Mouse (Mus musculus) midbrain, embryonic 13.5 days (tissue): ENCODE results near the gene Fam189b. TPM values are rescaled to one million over a fixed set of nuclear protein-coding genes. Genes with fewer than 3 reads are reported as not detected.

Experiments
- ATAC-seq: fragments of 200-750 bp; cut with Nextera tagmentation; 2 replicates; pipeline ENCODE4 v1.8.0; 2017; ENCODE audit warnings: mild to moderate bottlenecking, moderate TSS enrichment, moderate library complexity
- H3K27ac ChIP-seq: fragments of 300-500 bp; sonication (generic); 2 replicates; pipeline ENCODE4 v1.5.1; 2015; ENCODE audit warnings: inconsistent platforms, mild to moderate bottlenecking, moderate library complexity
- H3K27me3 ChIP-seq: fragments of 300-500 bp; sonication (generic); 2 replicates; pipeline ENCODE4 v1.6.1; 2015; ENCODE audit warnings: mild to moderate bottlenecking, inconsistent platforms
- H3K36me3 ChIP-seq: fragments of 300-500 bp; sonication (generic); 2 replicates; pipeline ENCODE4 v1.6.1; 2015; ENCODE audit warnings: mild to moderate bottlenecking, inconsistent platforms
- H3K4me1 ChIP-seq: fragments of 300-500 bp; sonication (generic); replicated peaks from 2 replicates; pipeline ENCODE4 v1.6.1; 2015; ENCODE audit warnings: inconsistent platforms
- H3K4me2 ChIP-seq: fragments of 300-500 bp; sonication (generic); replicated peaks from 2 replicates; pipeline ENCODE4 v1.6.1; 2015; ENCODE audit warnings: moderate library complexity, mild to moderate bottlenecking, inconsistent platforms
- H3K4me3 ChIP-seq: fragments of 300-500 bp; sonication (generic); replicated peaks from 2 replicates; pipeline ENCODE4 v1.5.1; 2015; ENCODE audit warnings: mild to moderate bottlenecking, inconsistent platforms
- H3K9ac ChIP-seq: fragments of 300-500 bp; sonication (generic); replicated peaks from 2 replicates; pipeline ENCODE4 v1.6.1; 2015; ENCODE audit warnings: mild to moderate bottlenecking, inconsistent platforms
- H3K9me3 ChIP-seq: fragments of 300-500 bp; sonication (generic); 2 replicates; pipeline ENCODE4 v1.6.1; 2016; ENCODE audit warnings: mild to moderate bottlenecking, inconsistent platforms
- WGBS: fragments of 180-500 bp; shearing (Covaris S2); methylation state at CpG from one replicate; pipeline ENCODE4 v1.1.7; 2015; 5-methylcytosine and 5-hydroxymethylcytosine counted together
- polyA plus RNA-seq: library from polyadenylated mRNA; unstranded; fragments of >200 nt; fragmentation: Nextera tagmentation; extraction: Ambion mirVana; gene quantifications from 2 replicates; pipeline ENCODE4 v1.2.1, GENCODE M21; 2015

Gene Fam189b
- polyA plus RNA-seq, 1 experiment from 2014 or later = 31.3 TPM

DNA sequence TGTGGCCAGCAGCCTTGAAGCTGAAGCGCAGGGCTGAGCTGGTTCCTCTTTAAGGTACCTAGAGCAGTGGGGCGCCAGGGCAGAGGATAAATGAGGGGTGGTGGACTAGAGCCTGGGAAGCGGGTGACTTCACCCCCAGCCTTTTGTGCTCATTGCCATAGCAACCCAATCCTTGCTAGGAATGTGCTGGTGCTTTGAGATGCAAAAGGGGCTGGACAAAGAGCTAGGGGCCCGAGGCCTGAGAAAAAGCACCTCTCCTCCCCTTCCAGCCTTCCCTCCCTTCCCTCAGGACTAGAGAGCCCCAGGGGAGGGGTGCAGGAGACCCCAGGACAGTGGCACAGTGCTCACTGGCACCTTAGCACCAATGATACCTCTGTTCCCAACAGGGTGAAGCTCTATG is 43.0 kb downstream of the Fam189b start:
- Histone ChIP-seq H3K36me3 (peaks cover 28% of the 10 kb centered on the region), H3K27me3 (no peaks in the 10 kb centered on the region), H3K27ac (peak overlapping the region; percentile 97), H3K4me1 (peaks cover 74% of the 10 kb centered on the region), H3K9ac (peak overlapping the region; percentile 85), H3K4me3 (peak overlapping the region; percentile 68), H3K4me2 (peak overlapping the region; percentile 83), H3K9me3 (no peaks in the 10 kb centered on the region)
- peak; percentile 68 for ATAC-seq
- 4% methylated on average over 4 of the region's 4 CpGs for WGBS

DNA sequence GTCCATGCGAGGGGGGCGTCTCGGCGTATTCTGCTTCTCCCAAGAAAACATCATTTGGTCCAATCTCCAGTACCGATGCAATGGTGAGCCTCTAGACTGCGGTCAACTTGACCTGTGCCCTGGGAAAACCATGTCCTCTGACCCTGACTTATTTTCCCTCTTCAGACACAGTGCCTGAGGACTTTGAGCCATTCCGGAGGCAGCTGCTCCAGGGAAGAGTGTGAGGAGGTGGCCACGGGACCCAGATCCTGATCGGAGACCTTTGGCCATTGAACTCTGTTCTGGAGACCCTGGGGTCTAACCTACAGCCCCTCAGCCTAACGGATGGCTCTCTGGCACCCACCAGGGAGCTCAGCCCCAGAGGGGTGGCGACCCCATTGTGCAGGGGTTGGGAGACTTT is 43.4 kb downstream of the Fam189b start:
- peak overlapping the region; percentile 85 for H3K9ac ChIP-seq
- WGBS = 3% methylated on average over 11 of the region's 11 CpGs
- ATAC-seq = no peak
- peaks cover 70% of the 10 kb centered on the region for H3K4me1 ChIP-seq
- H3K9me3 ChIP-seq = no peaks in the 10 kb centered on the region
- H3K36me3 ChIP-seq = peaks cover 23% of the 10 kb centered on the region
- H3K4me2 ChIP-seq = peak overlapping the region; percentile 83
- H3K27me3 ChIP-seq = no peaks in the 10 kb centered on the region
- peak overlapping the region; percentile 68 for H3K4me3 ChIP-seq
- H3K27ac ChIP-seq = peak overlapping the region; percentile 97

DNA sequence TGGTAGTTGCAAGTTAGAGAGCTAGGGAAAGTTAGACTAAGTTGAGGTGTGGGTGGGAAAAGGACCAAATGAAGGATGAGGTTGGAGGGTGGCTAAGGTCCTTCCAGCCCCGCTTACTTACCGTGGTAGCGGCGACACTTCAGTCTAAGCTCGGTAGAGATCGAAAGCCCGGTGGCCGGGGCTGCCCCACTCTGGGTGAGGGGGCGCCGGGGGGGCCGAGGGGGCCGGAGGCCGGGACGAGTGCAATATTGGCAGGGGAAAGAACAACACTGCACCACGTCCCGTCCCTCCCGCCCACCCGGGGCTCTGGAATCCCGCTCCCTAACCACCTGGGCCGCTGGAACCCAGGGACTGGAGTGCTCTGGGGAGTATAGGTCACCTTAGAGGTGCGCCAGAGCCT is 44.0 kb downstream of the Fam189b start, which contains the start of gene Mtx1:
TSS of gene Mtx1 (minus strand) at position 189 of the 400 bp plus-strand sequence.
- Histone ChIP-seq H3K27ac (peak within 1 kb of the TSS; percentile 97), H3K36me3 (peaks cover 19% of the 10 kb centered on the region), H3K4me3 (peak within 1 kb of the TSS; percentile 68), H3K4me1 (peaks cover 70% of the 10 kb centered on the region), H3K9me3 (no peaks in the 10 kb centered on the region), H3K4me2 (peak within 1 kb of the TSS; percentile 83), H3K27me3 (no peaks in the 10 kb centered on the region), H3K9ac (peak within 1 kb of the TSS; percentile 85)
- no peak for ATAC-seq
- WGBS = 2% methylated on average over 21 of the region's 21 CpGs

DNA sequence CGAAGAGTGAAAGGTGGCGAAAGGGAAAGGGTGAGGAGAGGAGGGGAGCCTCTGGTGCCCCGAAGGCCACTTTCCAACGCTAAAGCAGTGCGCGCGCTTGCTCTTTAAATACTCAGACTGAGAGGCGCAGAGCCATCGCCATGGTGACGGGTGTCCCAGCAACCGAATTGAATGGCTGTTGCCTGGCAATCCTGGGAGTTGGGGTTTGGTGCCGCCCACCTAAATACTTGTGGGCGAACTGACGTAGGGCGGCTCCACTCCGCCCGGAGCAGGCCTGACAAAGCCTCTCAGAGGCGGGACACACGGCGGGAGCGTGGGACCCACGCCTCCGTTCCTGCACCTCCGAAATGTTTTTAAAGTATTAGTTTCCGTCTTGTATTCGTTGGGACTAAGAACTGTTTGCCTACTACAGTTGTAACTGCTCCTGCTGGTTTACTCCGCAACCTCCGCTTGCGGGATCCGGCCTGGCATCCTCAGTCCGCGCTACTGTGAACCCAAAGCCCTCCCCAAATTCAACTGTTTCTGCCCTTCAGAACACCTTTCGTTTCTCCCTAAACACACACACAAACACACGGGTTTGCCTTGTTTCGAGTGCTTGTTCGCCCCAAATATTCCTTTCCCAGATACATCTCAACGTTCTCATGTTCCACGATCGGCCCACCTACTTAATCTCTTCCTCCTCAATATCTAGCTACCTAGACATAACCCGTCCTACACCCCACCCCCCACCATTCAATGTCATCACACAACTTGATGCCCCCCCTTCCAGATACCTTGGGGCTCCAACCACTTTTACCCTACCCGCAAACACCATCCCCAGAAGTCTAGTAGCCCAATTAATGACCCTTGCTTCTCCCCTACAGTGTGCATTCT is 44.6 kb downstream of the Fam189b start:
- peak overlapping the region; percentile 83 for H3K4me2 ChIP-seq
- H3K4me3 ChIP-seq = peak overlapping the region; percentile 68
- peak; percentile 79 for ATAC-seq
- no peaks in the 10 kb centered on the region for H3K27me3 ChIP-seq
- H3K9me3 ChIP-seq = no peaks in the 10 kb centered on the region
- peak overlapping the region; percentile 97 for H3K27ac ChIP-seq
- peaks cover 19% of the 10 kb centered on the region for H3K36me3 ChIP-seq
- peaks cover 69% of the 10 kb centered on the region for H3K4me1 ChIP-seq
- H3K9ac ChIP-seq = peak overlapping the region; percentile 85
- WGBS = 1% methylated on average over 41 of the region's 41 CpGs

DNA sequence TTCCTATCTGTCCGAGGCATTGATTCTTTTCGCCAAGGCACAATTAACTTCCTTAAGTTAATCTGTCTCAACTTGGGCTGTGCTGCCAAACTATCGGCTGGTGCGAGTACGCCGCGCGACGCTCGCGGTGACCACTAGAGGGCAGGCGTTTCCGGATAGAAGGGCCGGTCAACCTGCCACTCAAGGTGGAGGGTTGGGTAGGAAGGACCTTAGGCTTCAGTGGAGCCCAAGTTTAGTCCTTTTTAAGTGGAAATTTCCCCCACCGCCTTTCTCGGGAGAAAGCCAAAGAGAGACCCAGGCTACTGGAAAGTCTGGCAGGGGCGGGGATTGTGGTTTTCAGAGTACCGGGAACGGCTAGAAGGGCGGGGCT is 45.2 kb downstream of the Fam189b start:
- H3K9me3 ChIP-seq = no peaks in the 10 kb centered on the region
- H3K4me2 ChIP-seq = peak overlapping the region; percentile 83
- H3K27ac ChIP-seq = peak overlapping the region; percentile 97
- under 1% methylated on average over 20 of the region's 20 CpGs for WGBS
- H3K27me3 ChIP-seq = no peaks in the 10 kb centered on the region
- ATAC-seq = peak; percentile 9; the same call in 1 of the 2 replicates
- H3K4me1 ChIP-seq = peaks cover 62% of the 10 kb centered on the region
- H3K4me3 ChIP-seq = peak overlapping the region; percentile 68
- H3K36me3 ChIP-seq = peaks cover 19% of the 10 kb centered on the region
- peak overlapping the region; percentile 46 for H3K9ac ChIP-seq

DNA sequence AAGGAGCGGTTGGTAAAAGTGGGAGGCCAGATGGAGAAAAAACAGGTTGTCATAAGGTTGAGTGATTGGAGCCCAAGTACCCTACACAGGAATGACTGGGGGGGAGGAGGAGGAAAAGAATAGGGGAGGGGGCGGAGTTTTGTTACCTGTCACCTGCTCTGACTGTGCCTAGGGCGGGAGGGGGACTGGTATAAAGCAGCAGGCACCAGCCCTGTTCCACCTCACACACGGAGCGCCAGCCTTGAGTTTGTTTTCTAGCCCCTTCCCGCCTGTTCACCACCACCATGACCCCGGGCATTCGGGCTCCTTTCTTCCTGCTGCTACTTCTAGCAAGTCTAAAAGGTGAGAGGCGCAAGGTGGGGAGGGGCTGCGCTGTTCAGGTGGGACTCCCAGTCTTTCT is 45.9 kb downstream of the Fam189b start, which contains the start of gene Muc1:
TSS of gene Muc1 (plus strand) at position 222 of the 400 bp plus-strand sequence.
- Histone ChIP-seq H3K4me3 (peak within 1 kb of the TSS; percentile 68), H3K36me3 (peaks cover 19% of the 10 kb centered on the region), H3K9ac (peak within 1 kb of the TSS; percentile 85), H3K4me2 (peak within 1 kb of the TSS; percentile 83), H3K9me3 (no peaks in the 10 kb centered on the region), H3K4me1 (peaks cover 56% of the 10 kb centered on the region), H3K27ac (peak within 1 kb of the TSS; percentile 97), H3K27me3 (no peaks in the 10 kb centered on the region)
- no peak for ATAC-seq
- WGBS = 40% methylated on average over 10 of the region's 10 CpGs

DNA sequence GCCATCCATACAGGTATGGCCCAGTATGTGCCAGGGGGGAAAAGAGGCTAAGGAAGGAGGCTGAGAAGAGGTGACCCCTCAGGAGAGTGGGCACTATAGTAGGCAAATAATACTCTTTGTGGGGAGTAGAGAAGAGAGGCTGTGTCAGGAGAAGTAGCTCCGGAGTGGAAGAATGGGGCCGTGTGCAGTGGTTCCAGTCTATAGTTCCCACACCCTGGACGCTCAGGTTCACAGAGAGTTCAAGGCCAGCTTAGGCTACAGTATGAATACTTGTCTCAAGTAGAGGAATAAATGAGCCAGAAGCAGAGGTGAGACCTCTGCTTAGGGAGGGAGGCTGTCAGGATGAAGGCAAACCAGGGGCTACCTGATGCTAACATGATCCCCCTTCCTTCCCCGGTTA is 46.3 kb downstream of the Fam189b start:
- H3K27me3 ChIP-seq = no peaks in the 10 kb centered on the region
- H3K9me3 ChIP-seq = no peaks in the 10 kb centered on the region
- ATAC-seq = no peak
- 56% methylated on average over 4 of the region's 4 CpGs for WGBS
- no peak overlapping the region for H3K4me3 ChIP-seq
- H3K4me1 ChIP-seq = peaks cover 51% of the 10 kb centered on the region
- peaks cover 19% of the 10 kb centered on the region for H3K36me3 ChIP-seq
- peak overlapping the region; percentile 83; the same call in 1 of the 2 replicates for H3K4me2 ChIP-seq
- H3K27ac ChIP-seq = no peak overlapping the region
- no peak overlapping the region for H3K9ac ChIP-seq

DNA sequence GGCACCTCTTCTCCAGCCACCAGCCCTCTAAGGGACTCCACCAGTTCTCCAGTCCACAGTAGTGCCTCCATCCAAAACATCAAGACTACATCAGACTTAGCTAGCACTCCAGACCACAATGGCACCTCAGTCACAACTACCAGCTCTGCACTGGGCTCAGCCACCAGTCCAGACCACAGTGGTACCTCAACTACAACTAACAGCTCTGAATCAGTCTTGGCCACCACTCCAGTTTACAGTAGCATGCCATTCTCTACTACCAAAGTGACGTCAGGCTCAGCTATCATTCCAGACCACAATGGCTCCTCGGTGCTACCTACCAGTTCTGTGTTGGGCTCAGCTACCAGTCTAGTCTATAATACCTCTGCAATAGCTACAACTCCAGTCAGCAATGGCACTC is 47.6 kb downstream of the Fam189b start:
- no peak for ATAC-seq
- Histone ChIP-seq H3K36me3 (peaks cover 31% of the 10 kb centered on the region), H3K4me3 (no peak overlapping the region)

DNA sequence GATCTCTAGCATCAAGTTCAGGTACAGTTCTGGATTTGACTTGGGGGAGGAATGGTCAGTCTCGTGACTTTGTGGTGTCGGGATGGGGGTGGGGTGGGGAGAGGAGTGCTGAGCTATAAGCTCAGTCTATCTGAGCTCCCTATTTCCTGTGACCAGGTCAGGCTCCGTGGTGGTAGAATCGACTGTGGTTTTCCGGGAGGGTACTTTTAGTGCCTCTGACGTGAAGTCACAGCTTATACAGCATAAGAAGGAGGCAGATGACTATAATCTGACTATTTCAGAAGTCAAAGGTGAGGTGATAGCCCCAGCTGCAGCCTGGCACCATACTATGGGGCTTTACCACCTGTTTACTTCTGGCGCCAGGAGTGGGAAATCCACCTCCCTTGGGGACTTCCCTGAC is 48.4 kb downstream of the Fam189b start:
- Histone ChIP-seq H3K4me2 (no peak overlapping the region), H3K9ac (no peak overlapping the region), H3K27me3 (no peaks in the 10 kb centered on the region), H3K4me3 (no peak overlapping the region), H3K4me1 (peaks cover 31% of the 10 kb centered on the region), H3K9me3 (no peaks in the 10 kb centered on the region), H3K36me3 (peaks cover 39% of the 10 kb centered on the region), H3K27ac (no peak overlapping the region)
- no peak for ATAC-seq
- 80% methylated on average over 7 of the region's 7 CpGs for whole genome bisulfite sequencing

More for the DNA sequence above, 47.6 kb downstream of the Fam189b start:
- 93% methylated on average over 2 of the region's 2 CpGs for WGBS
- Histone ChIP-seq H3K27me3 (no peaks in the 10 kb centered on the region), H3K9me3 (no peaks in the 10 kb centered on the region), H3K9ac (no peak overlapping the region), H3K4me2 (no peak overlapping the region), H3K27ac (no peak overlapping the region), H3K4me1 (peaks cover 38% of the 10 kb centered on the region)

DNA sequence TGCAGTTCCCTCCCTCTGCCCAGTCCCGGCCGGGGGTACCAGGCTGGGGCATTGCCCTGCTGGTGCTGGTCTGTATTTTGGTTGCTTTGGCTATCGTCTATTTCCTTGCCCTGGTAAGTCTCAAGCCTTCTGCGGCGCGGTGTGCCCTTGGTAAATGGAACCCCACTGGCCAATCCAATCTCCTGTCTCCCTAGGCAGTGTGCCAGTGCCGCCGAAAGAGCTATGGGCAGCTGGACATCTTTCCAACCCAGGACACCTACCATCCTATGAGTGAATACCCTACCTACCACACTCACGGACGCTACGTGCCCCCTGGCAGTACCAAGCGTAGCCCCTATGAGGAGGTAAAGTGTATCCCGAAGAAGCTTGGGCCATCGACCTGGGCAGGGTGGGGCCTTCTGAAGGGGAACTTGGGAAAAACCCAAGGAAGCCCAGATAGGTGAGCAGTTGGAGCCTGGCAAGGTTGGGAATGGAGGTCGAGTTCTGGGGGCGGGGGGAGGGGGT is 48.9 kb downstream of the Fam189b start:
- whole genome bisulfite sequencing = 85% methylated on average over 16 of the region's 16 CpGs
- Histone ChIP-seq H3K4me2 (no peak overlapping the region), H3K27ac (no peak overlapping the region), H3K9me3 (no peaks in the 10 kb centered on the region), H3K36me3 (peaks cover 44% of the 10 kb centered on the region), H3K27me3 (no peaks in the 10 kb centered on the region), H3K4me3 (no peak overlapping the region), H3K4me1 (peaks cover 26% of the 10 kb centered on the region), H3K9ac (no peak overlapping the region)
- ATAC-seq = no peak

DNA sequence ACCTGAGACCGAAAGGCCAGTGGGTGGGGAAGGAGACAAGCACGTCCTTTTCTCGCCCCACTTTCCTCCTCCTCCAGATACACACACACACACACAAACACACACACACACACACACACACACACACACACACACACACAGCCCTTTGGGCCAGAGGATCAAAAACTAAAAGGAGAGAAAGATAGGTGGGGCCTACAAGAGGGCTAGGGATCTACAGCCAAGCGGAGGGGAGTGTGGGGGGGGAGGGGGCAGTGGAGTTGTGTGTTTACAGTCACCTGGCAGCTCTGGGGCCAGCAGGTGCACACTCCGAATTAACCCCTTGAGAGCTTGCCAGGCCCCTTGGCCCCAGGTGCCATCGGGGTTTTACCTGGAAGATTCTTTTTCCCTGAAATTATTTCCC is 49.7 kb downstream of the Fam189b start:
- H3K27me3 ChIP-seq = no peaks in the 10 kb centered on the region
- WGBS = 74% methylated on average over 6 of the region's 6 CpGs
- ATAC-seq = no peak

DNA sequence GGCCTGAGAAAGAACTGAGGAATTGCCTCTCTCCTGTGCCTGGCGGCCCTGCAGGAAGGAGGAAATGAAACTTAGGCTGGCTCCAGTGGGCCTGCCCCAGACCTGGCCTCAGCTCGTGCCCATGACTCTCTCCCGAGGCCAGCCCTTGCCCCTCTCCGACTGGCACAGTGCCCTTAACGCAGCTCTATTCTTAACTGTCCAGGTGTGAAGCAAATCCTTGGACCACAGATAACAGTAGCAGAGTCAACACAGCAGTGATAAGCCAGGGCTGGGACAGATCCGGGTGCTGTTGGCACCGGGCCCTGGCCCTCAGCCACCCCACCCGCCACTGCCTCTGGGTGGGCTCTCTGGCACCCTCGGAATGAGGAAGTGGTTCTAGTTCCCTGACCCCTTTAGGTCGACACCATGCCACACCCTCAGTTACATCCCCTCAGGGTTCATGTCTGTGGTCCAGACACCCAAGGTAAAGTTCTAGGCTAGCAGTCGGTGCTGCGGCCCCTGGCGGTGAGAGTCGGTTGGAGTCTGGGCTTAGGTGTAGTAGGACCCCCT is 50.7 kb downstream of the Fam189b start:
- H3K4me2 ChIP-seq = no peak overlapping the region
- no peaks in the 10 kb centered on the region for H3K9me3 ChIP-seq
- no peak overlapping the region for H3K9ac ChIP-seq
- ATAC-seq = no peak
- H3K4me3 ChIP-seq = no peak overlapping the region
- no peaks in the 10 kb centered on the region for H3K27me3 ChIP-seq
- peaks cover 8% of the 10 kb centered on the region for H3K4me1 ChIP-seq
- peaks cover 62% of the 10 kb centered on the region for H3K36me3 ChIP-seq
- WGBS = 89% methylated on average over 14 of the region's 14 CpGs
- no peak overlapping the region for H3K27ac ChIP-seq

More for the DNA sequence above, 49.7 kb downstream of the Fam189b start:
- Histone ChIP-seq H3K4me1 (peaks cover 18% of the 10 kb centered on the region), H3K36me3 (peaks cover 51% of the 10 kb centered on the region), H3K4me3 (no peak overlapping the region), H3K9me3 (no peaks in the 10 kb centered on the region), H3K27ac (no peak overlapping the region), H3K4me2 (no peak overlapping the region), H3K9ac (no peak overlapping the region)
